Mouse (Mus musculus) spleen, adult 2 months (tissue): ENCODE measurements around the gene Gm17387.

Experiments
- CTCF ChIP-seq: fragments of 200-500 bp; IDR thresholded peaks from 2 replicates; pipeline ENCODE4 v1.5.1; 2011; ENCODE audit warnings: mild to moderate bottlenecking, inconsistent platforms; ENCODE audit not compliant: insufficient read depth, insufficient read length, insufficient replicate concordance; ENCODE audit errors: extremely low read depth
- POLR2A ChIP-seq: fragments of 200-500 bp; IDR thresholded peaks from 2 replicates; pipeline ENCODE4 v1.6.1; 2011; ENCODE audit warnings: low read depth, low read length, inconsistent platforms

DNA sequence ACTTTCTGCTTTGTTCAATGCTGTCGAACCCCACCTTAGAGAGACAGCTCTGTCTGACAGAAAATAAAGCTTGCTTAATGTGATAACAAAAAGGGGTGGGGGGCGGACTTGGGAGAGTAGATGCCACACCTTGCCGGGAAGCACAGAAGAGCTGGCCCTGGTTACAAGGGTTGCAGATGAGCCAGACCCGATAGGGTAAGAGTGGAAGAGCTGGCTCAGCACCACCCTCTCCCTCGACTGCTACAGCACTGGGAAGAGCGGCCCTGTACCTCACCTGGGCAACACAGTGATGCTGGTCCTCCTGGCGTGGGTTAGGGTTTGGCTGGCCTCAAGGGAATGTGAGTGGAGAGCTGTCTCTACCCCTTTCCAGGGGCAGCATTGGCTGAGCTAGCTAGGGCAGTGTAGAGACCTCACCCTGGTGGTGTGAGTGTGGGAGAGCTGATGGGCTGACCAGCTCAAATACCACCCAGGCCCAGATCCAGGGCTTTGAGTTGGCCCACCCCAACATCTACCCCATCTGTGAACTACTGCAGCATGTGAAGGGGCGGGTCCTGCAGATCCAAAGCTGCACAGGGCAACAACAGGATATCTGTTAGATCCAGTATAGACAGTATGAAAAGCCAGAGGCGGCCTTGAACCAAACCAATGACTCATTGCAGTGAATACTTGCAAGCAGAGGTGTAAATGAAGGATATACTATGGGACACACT is 3.7 kb downstream of the Gm17387 start:
- TF ChIP-seq POLR2A (no peak), CTCF (no peak)
